Mouse (Mus musculus) induced T-regulatory cell, adult 2 months (primary cell): ENCODE data around the gene Arpc4.
"Not testable (repeated sequence)": the region's sequence is repeated elsewhere in the genome, so short reads cannot be mapped to it uniquely, and the experiment has no call there.

Experiments used
- DNase-seq: peaks from one replicate; pipeline ENCODE4 v3.0.0-alpha.2; 2012; ENCODE audit warnings: low read depth

Arpc4 gene

GRCm38 (mm10) chr6:113377496-113378385, at the start of gene Arpc4, which contains the start of gene Tada3:
TSS of gene Arpc4 (plus strand) at chr6:113378115.
TSS of gene Tada3 (minus strand) at chr6:113377883.
- peak; percentile 97 for DNase-seq

- no peak for DNase-seq
These were observed 48.5 kb upstream of the Arpc4 start for GRCm38 (mm10) chr6:113329396-113329795.

DNA sequence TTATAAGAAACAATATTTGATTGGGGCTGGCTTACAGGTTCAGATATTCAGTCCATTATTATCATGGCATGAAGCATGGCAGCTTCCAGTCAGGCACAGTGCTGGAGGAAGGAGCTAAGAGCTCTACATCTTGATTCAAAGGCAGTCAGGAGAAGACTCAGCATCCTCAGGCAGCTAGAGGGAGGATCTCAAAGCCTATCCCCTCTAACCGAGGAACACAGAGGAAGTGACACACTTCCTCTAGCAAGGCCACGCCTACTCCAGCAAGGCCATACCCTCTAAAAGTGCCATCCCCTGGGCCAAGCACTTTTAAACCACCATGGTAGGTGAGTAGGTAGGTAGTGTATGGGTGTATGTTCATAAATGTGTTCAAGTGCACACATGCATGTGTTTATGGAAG, 47.4 kb upstream of the Arpc4 start:
- DNase-seq = peak; percentile 81

DNA sequence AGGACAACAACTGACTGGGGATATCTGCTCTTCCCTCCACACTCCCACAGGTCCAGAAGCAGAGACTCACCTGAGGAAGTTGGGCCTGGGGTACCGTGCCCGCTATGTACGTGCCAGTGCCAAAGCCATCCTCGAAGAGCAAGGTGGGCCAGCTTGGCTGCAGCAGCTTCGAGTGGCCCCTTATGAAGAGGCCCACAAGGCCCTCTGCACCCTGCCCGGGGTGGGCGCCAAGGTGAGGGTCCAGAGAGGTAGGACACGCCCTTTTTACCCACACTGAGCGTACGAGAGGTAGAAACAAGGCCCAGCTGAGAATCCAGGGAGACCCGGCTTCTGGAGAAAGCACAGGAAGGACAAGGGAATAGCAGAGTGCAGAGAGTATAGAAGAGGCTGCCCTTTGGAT, 46.2 kb upstream of the Arpc4 start:
- DNase-seq = no peak

DNA sequence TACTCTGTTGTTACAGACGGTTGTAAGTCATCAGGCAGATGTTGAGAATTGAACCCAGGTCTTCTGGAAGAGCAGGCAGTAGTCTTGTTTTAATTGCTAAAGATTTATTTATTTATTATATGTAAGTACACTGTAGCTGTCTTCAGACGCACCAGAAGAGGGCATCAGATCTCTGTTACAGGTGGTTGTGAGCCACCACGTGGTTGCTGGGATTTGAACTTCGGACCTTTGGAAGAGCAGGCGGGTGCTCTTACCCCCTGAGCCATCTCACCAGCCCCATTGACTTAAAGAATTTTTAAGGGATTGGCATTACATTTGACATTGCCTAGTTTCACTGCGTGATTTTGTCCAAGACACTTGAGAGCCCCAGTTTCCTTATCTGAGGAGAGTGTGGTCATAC, 45.2 kb upstream of the Arpc4 start:
- not testable (repeated sequence) for DNase-seq

DNA sequence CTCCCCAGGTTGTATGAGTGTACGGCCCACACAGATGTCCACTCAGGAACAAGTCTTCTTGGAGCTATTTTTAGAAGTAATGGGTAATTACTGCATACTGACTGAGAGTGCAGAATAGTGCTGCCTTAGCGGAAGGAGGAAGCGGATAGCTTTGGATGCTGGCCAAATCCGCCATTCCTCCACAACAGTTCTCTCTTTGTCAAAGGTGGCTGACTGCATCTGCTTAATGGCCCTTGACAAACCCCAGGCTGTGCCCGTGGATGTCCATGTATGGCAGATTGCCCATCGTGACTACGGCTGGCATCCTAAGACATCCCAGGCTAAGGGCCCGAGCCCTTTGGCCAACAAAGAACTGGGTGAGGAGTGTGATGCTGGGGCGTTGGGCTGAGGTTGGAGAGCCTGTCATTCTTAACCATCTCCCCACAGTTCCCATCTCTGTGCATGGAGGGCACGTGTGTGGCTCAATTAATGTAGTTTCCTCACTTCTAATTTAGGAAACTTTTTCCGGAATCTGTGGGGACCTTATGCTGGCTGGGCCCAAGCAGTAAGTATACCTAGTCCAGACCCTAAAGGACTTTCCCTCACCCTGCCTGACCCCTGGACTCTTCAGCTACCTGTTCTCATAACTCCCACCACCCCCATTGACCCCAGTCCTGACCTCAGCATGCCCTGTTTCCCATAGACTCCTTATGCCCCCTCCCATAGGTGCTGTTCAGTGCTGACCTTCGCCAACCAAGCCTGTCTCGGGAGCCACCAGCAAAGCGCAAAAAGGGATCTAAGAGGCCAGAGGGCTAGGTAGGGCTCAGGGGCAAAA, 44.6 kb upstream of the Arpc4 start:
- DNase-seq = no peak

GRCm38 (mm10) chr6:113334216-113334615, 43.7 kb upstream of the Arpc4 start:
- DNase-seq = no peak

GRCm38 (mm10) chr6:113336852-113337620, 40.9 kb upstream of the Arpc4 start:
- no peak for DNase-seq

DNA sequence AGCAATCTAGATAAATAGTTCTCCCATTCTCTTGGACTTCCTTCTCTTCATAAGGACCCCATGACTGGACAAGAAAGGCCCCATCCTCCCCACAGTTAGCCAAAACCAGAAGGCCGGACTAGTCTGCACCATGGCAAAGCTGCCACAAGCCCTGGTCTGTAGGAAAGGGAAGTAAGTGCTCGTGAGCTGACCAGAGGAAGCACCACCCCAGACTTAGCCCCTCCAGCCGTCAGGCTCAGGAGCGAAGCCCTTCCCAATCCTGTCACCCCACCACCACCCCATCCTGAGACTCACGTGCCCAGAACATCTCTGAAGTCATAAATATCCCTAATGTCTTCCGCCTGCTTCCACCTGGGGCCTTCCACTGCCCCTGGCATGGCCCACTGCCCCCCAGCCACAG, 36.3 kb upstream of the Arpc4 start:
- no peak for DNase-seq

DNA sequence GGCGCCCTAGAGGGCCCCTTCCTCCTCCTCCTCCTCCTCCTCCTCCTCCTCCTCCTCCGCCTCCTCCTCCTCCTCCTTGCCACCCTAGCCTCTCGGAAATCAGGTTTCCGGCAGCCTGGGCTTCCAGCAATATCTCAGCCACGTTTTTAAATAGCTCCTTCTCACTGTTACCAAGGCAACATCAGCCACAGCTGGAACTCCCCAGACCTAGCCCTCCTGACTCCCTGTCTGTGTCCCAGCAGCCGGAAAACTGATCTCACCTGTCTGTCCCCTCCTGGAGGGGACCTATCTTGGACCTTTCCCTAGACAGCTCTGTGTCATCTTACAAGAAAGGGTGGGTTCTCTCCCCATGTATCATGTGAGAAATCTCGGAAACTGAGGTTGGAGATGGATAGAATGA, 35.6 kb upstream of the Arpc4 start:
- no peak for DNase-seq

DNA sequence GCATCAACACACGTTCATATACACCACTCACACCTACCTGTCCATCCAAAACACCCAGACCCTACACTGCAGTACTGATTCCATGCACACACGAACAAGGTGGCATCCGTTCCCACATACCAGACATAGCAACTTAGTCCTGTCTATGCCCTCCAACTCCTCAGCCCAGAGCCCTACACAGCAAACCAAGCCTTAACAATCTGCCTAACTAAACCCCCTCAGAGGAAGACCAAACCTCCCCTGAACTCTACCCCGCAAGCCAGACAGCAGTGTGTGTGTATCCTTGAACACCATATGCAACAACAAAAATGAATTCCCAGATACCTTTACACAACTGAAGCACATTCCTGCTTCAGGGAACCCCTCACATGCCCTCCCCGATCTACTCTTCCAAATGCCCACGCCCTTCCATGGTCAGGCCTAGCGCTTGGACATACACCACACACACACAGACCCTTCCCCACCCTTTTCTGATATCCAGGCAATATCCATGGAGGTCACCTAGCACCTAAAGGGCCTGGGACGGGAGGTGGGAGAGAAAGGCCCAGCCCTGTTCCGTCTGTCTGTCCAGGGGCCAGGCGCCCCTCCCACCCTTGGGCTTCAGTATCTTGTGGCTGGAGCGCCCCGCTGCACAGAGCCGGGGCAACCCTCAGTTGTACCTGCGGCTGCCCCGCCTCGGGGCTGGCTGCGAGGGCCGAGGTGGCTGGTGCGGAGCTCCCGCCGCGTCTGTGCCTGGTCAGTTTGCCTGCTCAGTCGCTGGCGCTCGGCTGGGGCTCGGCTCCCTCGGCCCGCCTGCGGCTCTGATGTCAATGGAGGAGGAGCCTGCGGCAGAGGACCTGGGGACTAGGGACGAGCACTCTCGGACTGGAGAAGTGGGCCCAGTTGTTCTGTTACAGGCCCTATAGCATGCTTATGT, 34.5 kb upstream of the Arpc4 start, which contains the start of gene Camk1:
Gene Camk1, minus strand, starts transcription at position 808 of the 916 bp plus-strand sequence.
- DNase-seq = peak; percentile 32

DNA sequence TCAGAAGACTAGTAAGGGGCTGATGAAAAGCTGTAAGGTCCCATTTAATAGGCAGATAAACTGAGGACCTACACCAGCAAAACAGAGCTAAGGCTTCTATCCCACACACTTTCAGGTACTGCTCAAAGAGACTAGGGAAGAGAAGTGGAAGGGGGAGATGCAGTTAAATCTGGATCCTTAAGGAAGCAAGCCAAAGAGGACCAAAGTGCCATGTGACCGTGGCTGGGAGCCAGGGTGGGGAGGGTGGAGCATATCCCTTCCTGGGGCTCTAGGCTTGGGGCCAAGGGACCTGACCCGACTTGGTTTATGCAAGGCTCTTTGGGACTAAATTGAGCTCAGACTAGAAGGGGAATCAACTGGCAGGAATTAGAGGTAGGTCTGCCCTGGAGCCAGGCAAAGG, 33.6 kb upstream of the Arpc4 start:
- no peak for DNase-seq

- no peak for DNase-seq
These were observed 31.0 kb upstream of the Arpc4 start for GRCm38 (mm10) chr6:113346897-113347296.

GRCm38 (mm10) chr6:113350538-113350937, 27.4 kb upstream of the Arpc4 start:
- DNase-seq = no peak

GRCm38 (mm10) chr6:113351161-113351560, 26.8 kb upstream of the Arpc4 start:
- no peak for DNase-seq

- no peak for DNase-seq
These were observed 26.3 kb upstream of the Arpc4 start for GRCm38 (mm10) chr6:113351653-113352052.

DNA sequence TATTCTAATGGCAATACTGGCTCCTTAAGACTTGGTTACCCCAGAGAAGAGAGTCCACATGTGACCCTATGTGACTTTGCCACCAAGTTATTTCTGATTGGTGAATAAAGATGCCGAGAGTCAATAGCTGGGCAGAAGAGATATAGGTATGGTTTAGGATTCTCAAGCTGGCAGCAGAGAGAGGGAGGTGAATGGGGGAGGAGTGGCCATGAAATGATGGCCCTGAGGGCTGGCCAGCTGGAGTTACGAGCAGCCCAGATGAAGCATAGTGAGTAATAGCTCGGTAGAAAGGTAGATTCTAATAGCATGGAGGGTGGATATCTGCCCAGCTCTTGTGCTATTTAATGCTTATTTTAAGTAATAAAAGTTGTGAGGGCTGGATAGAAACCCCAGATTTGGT, 25.1 kb upstream of the Arpc4 start:
- no peak for DNase-seq

DNA sequence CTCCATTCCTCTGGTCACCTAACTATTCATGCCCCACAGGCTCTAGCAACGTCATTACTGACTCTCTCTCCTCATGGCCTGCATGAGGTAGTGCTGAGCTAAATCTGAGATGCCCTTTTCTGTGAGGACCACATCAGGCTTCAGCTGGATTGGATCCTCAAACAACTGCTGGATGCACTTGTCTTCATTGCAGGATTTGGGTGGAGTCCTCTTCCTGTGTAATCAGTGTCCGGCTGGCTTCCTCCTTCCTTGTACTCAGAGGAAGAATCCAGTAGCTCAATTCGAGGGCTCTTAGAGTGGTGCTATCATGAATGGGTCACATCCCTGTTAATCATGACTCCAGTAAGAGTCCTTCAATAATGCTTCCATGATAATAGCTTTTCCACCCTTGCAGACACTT, 24.2 kb upstream of the Arpc4 start:
- DNase-seq = no peak

DNA sequence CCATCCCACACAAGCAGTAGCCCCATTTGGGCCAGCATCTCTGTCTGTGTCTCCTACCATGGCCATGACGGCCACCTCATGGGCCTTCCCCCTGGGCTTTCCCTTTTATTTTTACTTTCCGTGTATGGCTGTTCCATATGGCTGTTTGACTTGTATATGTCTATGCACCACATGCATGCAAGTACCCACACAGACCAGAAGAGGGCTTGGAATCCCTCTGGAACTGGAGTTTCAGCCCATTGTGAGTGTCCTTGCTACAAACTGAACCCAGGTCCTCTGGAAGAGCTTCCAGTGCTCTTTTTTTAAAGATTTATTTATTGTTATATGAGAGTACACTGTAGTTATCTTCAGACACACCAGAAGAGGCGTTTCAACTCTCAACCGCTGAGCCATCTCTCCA, 16.4 kb upstream of the Arpc4 start:
- no peak for DNase-seq

GRCm38 (mm10) chr6:113362241-113362640, 15.7 kb upstream of the Arpc4 start:
- DNase-seq = no peak

DNA sequence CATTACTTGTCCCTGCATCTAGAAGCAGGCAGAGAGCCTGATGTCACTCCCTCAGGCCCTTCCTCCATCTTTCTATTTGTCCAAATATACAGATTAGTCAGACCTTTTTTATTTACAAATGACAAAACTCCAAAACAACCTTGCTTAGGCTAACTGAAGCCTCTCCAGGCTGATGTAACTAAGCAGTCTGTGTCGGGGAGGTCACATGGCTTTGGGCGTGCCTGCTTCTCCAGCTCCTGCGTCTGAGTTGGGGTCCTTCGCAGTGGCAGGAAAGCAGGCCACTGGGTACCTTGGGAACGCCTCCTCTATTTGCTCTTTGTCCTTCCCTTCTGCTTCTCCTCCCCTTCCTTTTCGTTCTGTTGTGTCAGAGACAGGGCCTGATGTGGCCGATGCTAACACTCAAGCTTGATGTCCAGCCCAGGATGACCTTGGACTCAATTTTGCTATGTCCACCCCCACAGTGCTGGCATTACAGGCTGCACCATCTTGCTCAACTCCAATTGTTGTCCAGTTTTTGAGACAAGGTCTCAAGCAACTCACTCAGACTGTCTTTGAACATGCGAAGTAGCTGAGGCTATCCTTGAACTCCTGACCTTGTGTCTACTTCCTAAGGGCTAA, 13.3 kb upstream of the Arpc4 start:
- DNase-seq = no peak
